Mouse (Mus musculus) olfactory bulb, adult 2 months (tissue): ENCODE data around the gene Washc1. TPM values are rescaled to one million over a fixed set of nuclear protein-coding genes. Genes with fewer than 3 reads are reported as not detected.
"Not testable (repeated sequence)": the region's sequence is repeated elsewhere in the genome, so short reads cannot be mapped to it uniquely, and the experiment has no call there.

Experiments
- H3K27ac ChIP-seq: fragments of 200-500 bp; 2 replicates; pipeline ENCODE4 v1.5.1; 2012; ENCODE audit warnings: low read depth, low read length; ENCODE audit not compliant: insufficient read depth
- H3K4me1 ChIP-seq: fragments of 200-500 bp; 2 replicates; pipeline ENCODE4 v1.6.1; 2012; ENCODE audit warnings: low read length; ENCODE audit not compliant: control insufficient read depth, insufficient read depth
- H3K4me3 ChIP-seq: fragments of 200-500 bp; 2 replicates; pipeline ENCODE4 v1.5.1; 2012; ENCODE audit warnings: mild to moderate bottlenecking, low read depth, low read length, moderate library complexity; ENCODE audit not compliant: insufficient read depth
- CTCF ChIP-seq: fragments of 200-500 bp; IDR thresholded peaks from 2 replicates; pipeline ENCODE4 v1.5.1; 2012; ENCODE audit warnings: low read depth, mild to moderate bottlenecking, low read length, moderate library complexity; ENCODE audit not compliant: insufficient read depth
- POLR2A ChIP-seq: fragments of 200-500 bp; IDR thresholded peaks from 2 replicates; pipeline ENCODE4 v1.6.1; 2012; ENCODE audit warnings: mild to moderate bottlenecking, low read depth, low read length, moderate library complexity; ENCODE audit not compliant: insufficient read depth
- WGBS: fragments of 180-500 bp; shearing (Covaris S2); methylation state at CpG from one replicate; pipeline ENCODE4 v1.1.7; 2018; 5-methylcytosine and 5-hydroxymethylcytosine counted together
- polyA plus RNA-seq: library from polyadenylated mRNA; stranded (reverse); fragments of >200 nt; gene quantifications from 2 replicates; pipeline ENCODE4 v1.2.4, GENCODE M21; 2012; ENCODE audit warnings: low replicate concordance; ENCODE audit not compliant: missing spikeins, insufficient read depth, insufficient read length

Washc1 gene
- polyA plus RNA-seq, 1 experiment, result not detected

GRCm38 (mm10) chr17:66130371-66130770, 19.0 kb downstream of the Washc1 start:
- Histone ChIP-seq H3K27ac (no peak overlapping the region), H3K4me1 (no peaks in the 10 kb centered on the region), H3K4me3 (no peak overlapping the region)
- 89% methylated on average over 9 of the region's 9 CpGs for WGBS
- TF ChIP-seq POLR2A (no peak), CTCF (no peak)

- Histone ChIP-seq H3K4me1 (no peaks in the 10 kb centered on the region), H3K27ac (no peak overlapping the region), H3K4me3 (no peak overlapping the region)
- 97% methylated on average over 4 of the region's 4 CpGs for WGBS
- TF ChIP-seq CTCF (no peak), POLR2A (no peak)
Observed at GRCm38 (mm10) chr17:66131212-66131611, 19.9 kb downstream of the Washc1 start.

- H3K4me3 ChIP-seq, H3K27ac ChIP-seq, H3K4me1 ChIP-seq: not testable (repeated sequence)
- 77% methylated on average over 6 of the region's 8 CpGs for WGBS
Observed at GRCm38 (mm10) chr17:66152706-66153662, 41.6 kb downstream of the Washc1 start.

- H3K4me1 ChIP-seq, H3K4me3 ChIP-seq, H3K27ac ChIP-seq: not testable (repeated sequence)
- whole genome bisulfite sequencing, result 90% methylated on average over 4 of the region's 4 CpGs
Observed at GRCm38 (mm10) chr17:66153735-66154423, 42.5 kb downstream of the Washc1 start.

GRCm38 (mm10) chr17:66154876-66155275, 43.5 kb downstream of the Washc1 start:
- Histone ChIP-seq H3K4me3 (no peak overlapping the region), H3K4me1 (no peaks in the 10 kb centered on the region), H3K27ac (no peak overlapping the region)
- TF ChIP-seq CTCF, result no peak
- no peak for TF ChIP-seq POLR2A
- WGBS, result 65% methylated on average over 2 of the region's 2 CpGs

GRCm38 (mm10) chr17:66158271-66158670, 46.9 kb downstream of the Washc1 start:
- no peak overlapping the region for H3K27ac ChIP-seq
- no peaks in the 10 kb centered on the region for H3K4me1 ChIP-seq
- WGBS, result 94% methylated on average over 5 of the region's 5 CpGs
- no peak for TF ChIP-seq CTCF
- TF ChIP-seq POLR2A, result no peak
- no peak overlapping the region for H3K4me3 ChIP-seq

- 98% methylated on average over 5 of the region's 5 CpGs for WGBS
- H3K4me3 ChIP-seq, H3K27ac ChIP-seq, H3K4me1 ChIP-seq: not testable (repeated sequence)
Observed at GRCm38 (mm10) chr17:66167141-66167540, 55.8 kb downstream of the Washc1 start.

Other genes starting within 250 kb of the Washc1 start
- not detected in 2 replicates for gene Ralbp1, start 225.7 kb upstream of the Washc1 start, polyA plus RNA-seq
- not detected in 2 replicates for gene Twsg1, start 160.3 kb upstream of the Washc1 start, polyA plus RNA-seq
- 70.3 TPM in 1 of 2 replicates, not detected in the other for gene Ankrd12, start 34.5 kb upstream of the Washc1 start, polyA plus RNA-seq
- gene Ndufv2, start 10.0 kb upstream of the Washc1 start, polyA plus RNA-seq, result not detected in 2 replicates
- not detected in 2 replicates for gene Ddx11, start 12.0 kb downstream of the Washc1 start, polyA plus RNA-seq